Mouse (Mus musculus) erythroblast, embryonic 14.5 days (primary cell): ENCODE results near the gene Perm1.

Experiments used
- GATA1 ChIP-seq: IDR thresholded peaks from 2 replicates; pipeline ENCODE4 v1.6.1; 2012; ENCODE audit warnings: low read length, inconsistent platforms, mixed read lengths
- TAL1 ChIP-seq: IDR thresholded peaks from 3 replicates; pipeline ENCODE4 v1.6.1; 2012; ENCODE audit warnings: low read length, inconsistent platforms, mixed read lengths

DNA sequence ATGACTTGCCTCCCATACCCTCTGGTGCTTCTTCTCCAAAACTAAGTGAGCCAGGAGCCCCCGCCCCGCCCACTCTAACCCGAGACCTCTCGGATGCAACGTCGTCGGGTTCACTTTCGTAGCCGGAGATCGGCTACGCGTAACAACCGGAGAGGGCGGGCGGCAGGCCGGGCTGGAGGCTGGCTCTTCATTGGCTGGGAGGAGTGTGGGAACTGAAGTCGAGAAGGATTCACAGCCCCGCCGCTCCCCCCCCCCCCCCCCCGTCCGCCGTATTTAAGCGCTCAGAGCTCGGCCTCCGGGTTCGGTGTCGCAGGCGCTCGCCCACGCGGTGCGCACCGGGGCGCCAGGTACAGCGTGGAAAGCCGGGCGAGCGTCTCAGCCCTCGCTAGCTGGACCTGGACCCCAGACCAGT is 12.7 kb upstream of the Perm1 start, which contains the start of gene AW011738:
- TF ChIP-seq GATA1 = no peak
- TF ChIP-seq TAL1 = no peak
